Mouse (Mus musculus): ENCODE measurements at regions not wholly inside any gene's neighbourhood (a gene's known extent, or its start where the extent isn't known, plus 50 kb on each side); places are given as distances from the start of the nearest gene placed in this dataset.

GRCm38 (mm10) chr10:111589186-111589585 is 83.1 kb downstream of the Phlda1 start:
- no peak for TF ChIP-seq CTCF (IDR thresholded peaks at IDR 0.05)
- in situ Hi-C loops (cut with MboI; ENCODE audit: low pct_unique_long_range_greater_than_20kb) = no loop called here
- no peaks in the 10 kb centered on the region for H3K27me3 ChIP-seq
- ChIA-PET POLR2A (no interaction called here), CTCF (interaction anchor here (1.5 kb wide), 1 partner anchor 8 kb away, joined by 4 read pairs; no protein-coding TSS in a partner anchor)
- ATAC-seq (no peak), DNase-seq (ENCODE audit: low read depth, low spot score) (no peak)

- CTCF ChIA-PET = interaction anchor here (0.7 kb wide), 1 partner anchor 400 kb away, joined by 3 read pairs; no protein-coding TSS in a partner anchor
- POLR2A ChIA-PET = interaction anchor here (1.2 kb wide), 1 partner anchor 30 kb away, joined by 3 read pairs; no protein-coding TSS in a partner anchor
- peak; percentile 73 for ATAC-seq
These were observed 86.5 kb downstream of the Phlda1 start for GRCm38 (mm10) chr10:111592416-111593149.

GRCm38 (mm10) chr10:111593280-111593679 is 87.2 kb downstream of the Phlda1 start:
- TF ChIP-seq CTCF (IDR thresholded peaks at IDR 0.05) = no peak

More at GRCm38 (mm10) chr10:111592416-111593149, 86.5 kb downstream of the Phlda1 start:
- no peak for TF ChIP-seq CTCF (IDR thresholded peaks at IDR 0.05)
- in situ Hi-C loops (cut with MboI; ENCODE audit: low pct_unique_long_range_greater_than_20kb) = no loop called here
- H3K27me3 ChIP-seq = no peaks in the 10 kb centered on the region
- no peak for DNase-seq (ENCODE audit: low read depth, low spot score)

GRCm38 (mm10) chr10:111594171-111594570 is 88.1 kb downstream of the Phlda1 start:
- CTCF ChIA-PET = interaction anchor here (1.0 to 1.3 kb wide), 4 partner anchors 16 to 96 kb away, joined by 3 to 4 read pairs (median 3); no protein-coding TSS in a partner anchor
- in situ Hi-C loops (cut with MboI; ENCODE audit: low pct_unique_long_range_greater_than_20kb) = no loop called here
- ATAC-seq (no peak), DNase-seq (ENCODE audit: low read depth, low spot score) (no peak)
- POLR2A ChIA-PET = no interaction called here
- no peak for TF ChIP-seq CTCF (IDR thresholded peaks at IDR 0.05)
- no peaks in the 10 kb centered on the region for H3K27me3 ChIP-seq

More at GRCm38 (mm10) chr10:111593280-111593679, 87.2 kb downstream of the Phlda1 start:
- no peak for ATAC-seq
- ChIA-PET POLR2A (interaction anchor here (1.2 kb wide), 1 partner anchor 29 kb away, joined by 3 read pairs; no protein-coding TSS in a partner anchor), CTCF (interaction anchor here (0.7 to 1.3 kb wide), 3 partner anchors 26 to 399 kb away, joined by 3 to 4 read pairs (median 3); no protein-coding TSS in a partner anchor)
- in situ Hi-C loops (cut with MboI; ENCODE audit: low pct_unique_long_range_greater_than_20kb) = no loop called here
- DNase-seq (ENCODE audit: low read depth, low spot score) = no peak
- H3K27me3 ChIP-seq = no peaks in the 10 kb centered on the region

GRCm38 (mm10) chr10:111594651-111595050 is 88.6 kb downstream of the Phlda1 start:
- TF ChIP-seq CTCF (IDR thresholded peaks at IDR 0.05) = no peak
- in situ Hi-C loops (cut with MboI; ENCODE audit: low pct_unique_long_range_greater_than_20kb) = no loop called here
- ATAC-seq = no peak
- POLR2A ChIA-PET = no interaction called here
- DNase-seq (ENCODE audit: low read depth, low spot score) = no peak
- no peaks in the 10 kb centered on the region for H3K27me3 ChIP-seq
- CTCF ChIA-PET = interaction anchor here (1.0 to 1.8 kb wide), 5 partner anchors 14 to 95 kb away, joined by 3 to 5 read pairs (median 3); no protein-coding TSS in a partner anchor

- ChIA-PET CTCF (interaction anchor here (1.8 kb wide), 1 partner anchor 15 kb away, joined by 5 read pairs; no protein-coding TSS in a partner anchor), POLR2A (interaction anchor here (0.6 kb wide), 1 partner anchor 30 kb away, joined by 5 read pairs; no protein-coding TSS in a partner anchor)
- no peaks in the 10 kb centered on the region for H3K27me3 ChIP-seq
- ATAC-seq (no peak), DNase-seq (ENCODE audit: low read depth, low spot score) (no peak)
- TF ChIP-seq CTCF (IDR thresholded peaks at IDR 0.05) = no peak
- in situ Hi-C loops (cut with MboI; ENCODE audit: low pct_unique_long_range_greater_than_20kb) = no loop called here
These were observed 89.5 kb downstream of the Phlda1 start for GRCm38 (mm10) chr10:111595513-111595995.

GRCm38 (mm10) chr10:111598650-111599049 is 92.6 kb downstream of the Phlda1 start:
- in situ Hi-C loops (cut with MboI; ENCODE audit: low pct_unique_long_range_greater_than_20kb) = no loop called here
- ATAC-seq = no peak
- no peaks in the 10 kb centered on the region for H3K27me3 ChIP-seq
- DNase-seq (ENCODE audit: low read depth, low spot score) = no peak
- no peak for TF ChIP-seq CTCF (IDR thresholded peaks at IDR 0.05)
- CTCF ChIA-PET = interaction anchor here (1.3 kb wide), 1 partner anchor 91 kb away, joined by 3 read pairs; no protein-coding TSS in a partner anchor
- POLR2A ChIA-PET = interaction anchor here (0.5 kb wide), 1 partner anchor 61 kb away, joined by 8 read pairs; no protein-coding TSS in a partner anchor

- no peak for DNase-seq (ENCODE audit: low read depth, low spot score)
These were observed 93.5 kb downstream of the Phlda1 start for GRCm38 (mm10) chr10:111599297-111600250.

GRCm38 (mm10) chr10:111600251-111600620 is 94.2 kb downstream of the Phlda1 start:
- ATAC-seq (peak; percentile 48), DNase-seq (ENCODE audit: low read depth, low spot score) (no peak)
- H3K27me3 ChIP-seq = no peaks in the 10 kb centered on the region
- TF ChIP-seq CTCF (IDR thresholded peaks at IDR 0.05) = no peak
- POLR2A ChIA-PET = interaction anchor here (0.7 kb wide), 1 partner anchor 8 kb away, joined by 3 read pairs; no protein-coding TSS in a partner anchor
- in situ Hi-C loops (cut with MboI; ENCODE audit: low pct_unique_long_range_greater_than_20kb) = no loop called here
- CTCF ChIA-PET = interaction anchor here (1.0 to 1.6 kb wide), 2 partner anchors 9 to 10 kb away, joined by 3 read pairs; no protein-coding TSS in a partner anchor

More at GRCm38 (mm10) chr10:111599297-111600250, 93.5 kb downstream of the Phlda1 start:
- POLR2A ChIA-PET = interaction anchor here (0.6 to 0.7 kb wide), 3 partner anchors 9 to 238 kb away, joined by 3 to 4 read pairs (median 3); no protein-coding TSS in a partner anchor
- CTCF ChIA-PET = interaction anchor here (1.6 kb wide), 1 partner anchor 9 kb away, joined by 3 read pairs; no protein-coding TSS in a partner anchor
- no peak for TF ChIP-seq CTCF (IDR thresholded peaks at IDR 0.05)
- ATAC-seq = peak; percentile 48
- in situ Hi-C loops (cut with MboI; ENCODE audit: low pct_unique_long_range_greater_than_20kb) = no loop called here
- H3K27me3 ChIP-seq = no peaks in the 10 kb centered on the region
